Mouse (Mus musculus): ENCODE measurements around the gene Cachd1.

DNA sequence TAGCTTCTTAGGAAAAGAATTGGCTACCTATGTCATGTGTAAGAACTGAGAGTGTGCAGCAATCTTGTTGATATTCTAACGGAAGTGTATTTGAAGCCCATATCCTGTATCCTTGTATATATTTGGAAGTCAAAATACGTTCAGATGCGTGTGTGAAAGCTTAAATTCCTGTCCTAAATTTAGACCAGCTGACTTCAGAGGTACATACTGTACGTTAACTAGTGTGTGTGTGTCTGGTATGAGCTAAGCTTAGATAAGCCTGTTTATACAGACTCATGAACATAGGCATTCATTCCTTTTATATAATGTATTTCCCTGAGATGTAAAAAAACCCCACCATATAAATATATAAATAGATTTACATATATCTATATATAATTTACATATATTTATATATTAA is 103.6 kb downstream of the Cachd1 start:
- TF ChIP-seq CTCF (IDR thresholded peaks at IDR 0.05; ENCODE audit: low read depth), result no peak
- TF ChIP-seq EP300 (IDR thresholded peaks at IDR 0.05; ENCODE audit: low read depth), result no peak

All from liver, postnatal 0 days (tissue).